Mouse (Mus musculus): ENCODE data around the gene Tubb4a.
"Not testable (repeated sequence)": the region's sequence is repeated elsewhere in the genome, so short reads cannot be mapped to it uniquely, and the experiment has no call there.

Tubb4a gene

DNA sequence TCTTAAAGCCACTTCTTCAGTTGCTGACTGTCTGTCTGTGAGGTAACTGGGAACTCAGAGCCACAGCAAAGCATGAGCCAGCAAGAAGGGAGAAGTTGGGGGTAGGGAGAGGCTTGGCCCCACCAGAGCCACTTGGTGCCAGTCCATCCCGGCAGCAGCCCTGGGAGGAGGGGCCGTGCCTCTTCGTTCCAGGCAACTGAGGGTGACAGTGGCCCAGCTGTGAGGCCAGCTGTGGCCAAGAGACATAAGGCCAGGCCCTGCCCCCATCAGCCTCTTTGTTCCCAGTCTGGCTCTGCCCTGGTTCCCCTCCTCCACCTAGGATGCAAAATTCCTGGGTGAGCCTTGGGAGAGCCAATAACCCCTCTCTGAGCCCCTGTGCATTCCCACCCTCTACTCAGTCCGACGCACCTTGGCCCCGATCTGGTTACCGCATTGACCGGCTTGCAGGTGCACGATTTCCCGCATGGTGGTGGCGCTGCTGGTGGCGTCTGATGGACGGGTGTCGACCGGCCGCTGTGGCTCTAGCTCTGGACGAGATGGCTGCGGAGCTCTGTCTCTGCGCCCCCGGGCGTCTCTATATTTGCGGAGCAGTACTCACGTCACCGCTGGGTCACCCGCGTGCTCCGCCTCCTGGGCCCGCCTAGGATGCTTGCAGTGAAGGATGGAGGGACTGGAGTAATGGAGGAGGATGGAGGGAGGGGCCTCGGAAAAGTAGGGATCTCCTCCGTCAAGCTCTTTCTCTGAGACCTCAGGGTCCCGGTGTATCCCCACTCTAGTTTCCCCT lies at the start of gene Tubb4a:
Tubb4a (minus strand) TSS at position 734 of the 784 bp plus-strand sequence.
- no peak for DNase-seq

DNA sequence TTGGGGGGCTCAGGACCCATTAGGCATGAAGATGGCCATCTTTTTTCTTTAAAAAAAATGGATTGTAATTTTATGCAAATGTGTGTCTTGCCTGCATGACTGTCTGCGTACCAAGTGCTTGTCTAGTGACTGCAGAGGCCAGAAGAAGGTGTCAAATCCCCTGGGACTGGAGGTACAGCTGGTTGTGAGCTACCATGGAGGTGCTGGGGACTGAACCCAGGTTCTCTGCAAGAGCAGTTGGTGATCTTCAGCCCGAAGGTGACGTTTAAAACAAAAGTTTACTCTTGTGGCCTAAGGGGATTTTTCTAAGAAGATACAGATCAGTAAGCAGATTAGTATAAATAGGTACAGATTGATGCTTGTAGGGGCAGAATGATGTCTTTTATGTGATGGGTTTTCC lies 48.1 kb upstream of the Tubb4a start:
- DNase-seq = no peak

DNA sequence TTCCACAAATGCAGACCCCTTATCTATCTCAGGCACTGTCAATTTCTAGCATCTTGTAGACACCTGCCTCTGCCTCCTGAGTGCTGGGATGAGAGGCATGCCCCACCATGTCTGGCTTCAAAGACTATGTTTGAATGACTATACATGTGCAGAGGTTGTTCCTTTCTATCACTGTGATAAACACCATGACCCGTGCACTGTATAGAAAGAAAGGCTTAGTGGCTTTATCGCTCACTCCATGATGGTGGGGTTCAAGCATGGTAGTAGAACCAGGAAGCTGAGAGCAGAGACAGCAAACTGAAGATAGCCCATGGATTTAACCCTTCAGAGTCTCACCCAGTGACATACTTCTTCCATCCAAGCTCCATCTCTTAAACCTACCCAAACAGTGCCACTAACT lies 47.1 kb upstream of the Tubb4a start:
- no peak for DNase-seq

DNA sequence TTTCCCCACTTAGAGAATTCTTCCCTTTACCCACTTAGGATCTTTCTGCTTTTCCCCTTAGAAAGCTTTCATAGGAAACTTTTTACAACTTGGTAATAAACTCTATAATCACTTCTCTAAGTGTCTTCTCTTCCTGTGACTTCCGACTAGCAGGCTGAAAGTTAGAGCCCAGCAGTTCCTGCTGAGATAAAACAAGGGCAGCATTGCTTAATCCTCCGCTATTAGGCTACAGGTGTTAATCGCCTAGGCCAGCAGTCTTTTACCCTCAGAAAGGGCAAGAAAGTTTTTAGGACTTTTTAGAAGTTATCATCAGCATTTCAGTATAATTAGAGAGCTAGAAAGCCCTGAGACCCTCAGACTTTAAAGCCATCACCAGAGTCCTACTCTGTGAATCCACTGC lies 46.4 kb upstream of the Tubb4a start:
- DNase-seq = not testable (repeated sequence)

DNA sequence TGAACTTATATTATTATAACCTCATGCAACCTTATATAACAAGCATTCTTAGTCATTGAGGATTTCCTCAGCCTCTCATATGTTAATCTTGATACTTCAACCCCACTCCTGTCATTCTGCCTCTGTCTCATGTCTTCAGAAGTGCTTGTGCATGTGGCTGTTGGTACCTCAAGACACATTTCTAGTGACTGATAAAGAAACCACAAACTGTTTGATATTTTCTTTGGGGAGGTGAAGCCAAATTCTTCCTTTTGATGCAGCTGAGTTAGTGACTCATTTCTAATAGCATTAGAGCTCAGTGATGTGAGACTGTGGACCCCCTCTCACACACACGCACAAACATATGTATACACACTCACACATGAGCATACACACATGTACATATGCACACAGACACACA lies 44.2 kb upstream of the Tubb4a start:
- no peak for DNase-seq

DNA sequence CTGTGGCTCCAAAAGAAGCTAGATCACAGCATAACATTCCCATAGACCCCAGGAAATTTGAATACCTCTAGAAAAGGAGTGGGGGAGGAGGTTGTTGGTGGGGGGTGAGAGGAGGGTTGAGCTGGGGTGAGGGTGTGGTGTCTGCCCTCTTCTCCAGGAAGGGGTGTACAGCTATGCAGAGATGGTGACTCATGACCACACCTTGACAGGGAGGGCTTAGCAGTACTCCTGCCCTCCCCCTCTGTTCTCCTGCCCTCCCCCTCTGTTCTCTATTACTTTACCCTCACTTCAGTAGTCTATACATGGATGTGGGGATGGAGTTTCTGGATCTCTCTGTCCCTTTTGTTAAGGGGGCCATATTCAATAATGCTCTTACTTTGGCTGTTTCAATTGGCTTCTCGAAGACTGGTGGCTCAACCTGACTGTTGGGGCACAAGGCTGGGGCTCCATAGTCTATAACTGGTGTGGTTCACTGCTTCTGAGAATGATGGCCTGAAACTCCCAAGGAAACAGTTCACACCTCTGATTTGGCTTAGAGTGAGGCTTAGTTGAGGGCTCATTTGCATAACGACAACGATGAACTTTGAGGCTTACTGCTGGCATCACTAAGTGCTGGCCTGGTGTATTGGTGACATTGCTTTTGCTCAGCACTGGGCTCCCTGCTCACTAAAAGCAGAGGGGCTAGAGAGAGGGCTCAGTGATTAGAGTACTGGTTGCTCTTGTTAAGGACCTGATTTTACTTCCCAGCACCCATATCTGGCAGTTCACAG lies 38.5 kb upstream of the Tubb4a start:
- no peak for DNase-seq

DNA sequence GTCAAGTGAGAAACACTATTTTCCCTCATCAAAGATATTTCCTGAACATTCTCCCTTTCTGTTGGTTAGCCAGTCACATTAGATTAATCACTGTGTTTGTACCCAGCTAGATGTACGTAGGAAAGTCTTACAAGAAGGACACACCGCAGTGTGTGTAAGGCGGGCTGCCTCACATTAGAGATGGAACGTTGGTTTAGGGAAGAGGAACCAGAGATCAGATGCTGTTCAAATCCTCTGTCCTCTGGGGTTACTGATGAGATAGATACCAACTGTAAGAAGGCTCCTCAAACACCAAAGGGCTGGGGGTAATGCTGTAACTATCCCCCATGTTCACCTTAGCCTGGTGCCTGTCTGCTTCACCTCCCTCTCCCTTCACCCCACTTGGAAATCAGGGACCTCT lies 37.2 kb upstream of the Tubb4a start:
- DNase-seq = no peak

DNA sequence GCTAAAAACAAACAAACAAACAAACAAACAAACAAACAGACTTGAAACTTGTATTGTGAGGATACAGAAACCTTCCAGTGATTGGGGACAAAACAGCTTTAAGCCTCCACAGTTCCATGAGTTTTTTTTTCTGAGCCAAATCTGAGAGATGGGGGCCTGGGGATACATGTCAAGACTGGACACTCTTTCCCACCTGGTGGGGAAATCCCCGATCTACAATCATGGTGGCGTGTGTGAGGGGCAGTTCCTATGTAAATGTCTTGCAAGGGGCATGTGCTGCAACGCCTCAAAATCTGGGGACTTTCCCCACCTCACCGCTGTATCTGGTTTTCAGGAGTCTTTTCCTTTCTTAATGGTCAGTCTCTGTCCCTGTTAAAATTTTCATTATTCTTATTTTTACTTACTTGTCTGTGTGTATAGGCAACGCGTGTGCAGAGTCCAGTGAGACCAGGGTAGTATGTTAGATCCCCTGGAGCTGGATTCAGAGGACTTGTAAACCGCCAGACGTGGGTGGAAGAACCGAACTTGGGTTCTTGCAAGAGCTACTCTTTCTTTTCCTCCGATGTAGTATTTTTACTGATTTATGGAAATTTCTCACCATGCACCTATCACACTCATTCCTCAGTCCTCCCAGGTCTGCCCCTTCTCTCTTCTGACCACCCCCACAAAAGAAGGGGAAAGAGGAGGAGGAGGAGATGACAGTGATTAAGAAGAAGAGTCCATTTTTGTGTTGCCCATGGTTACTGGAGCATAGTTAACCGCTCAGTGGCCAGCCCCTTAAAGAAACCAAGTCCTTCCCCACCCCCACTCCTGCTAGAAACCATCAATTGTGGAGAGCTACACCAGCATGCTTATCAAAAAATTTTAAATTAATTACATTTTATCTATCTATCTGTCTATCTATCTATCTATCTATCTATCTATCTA lies 35.9 kb upstream of the Tubb4a start:
- no peak for DNase-seq

DNA sequence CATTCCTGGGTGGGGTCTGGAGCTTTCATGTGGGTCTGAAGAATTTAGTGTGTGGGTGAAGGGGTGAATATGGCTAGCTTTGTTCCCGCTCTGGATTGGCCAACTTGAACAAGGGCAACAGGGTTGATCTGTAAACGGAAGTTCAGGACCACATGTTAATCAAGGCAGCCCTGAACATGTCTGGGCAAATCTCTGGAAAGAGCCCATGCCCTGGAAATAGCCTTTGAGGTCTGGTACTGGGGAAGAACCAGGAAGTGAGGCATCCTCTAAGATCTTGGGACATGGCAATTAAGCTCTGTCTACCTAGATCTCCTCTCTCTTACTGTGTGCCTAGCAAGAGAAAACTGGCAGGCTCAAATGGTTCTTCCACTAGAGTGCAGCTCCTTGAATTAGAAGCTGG lies 34.3 kb upstream of the Tubb4a start:
- no peak for DNase-seq

DNA sequence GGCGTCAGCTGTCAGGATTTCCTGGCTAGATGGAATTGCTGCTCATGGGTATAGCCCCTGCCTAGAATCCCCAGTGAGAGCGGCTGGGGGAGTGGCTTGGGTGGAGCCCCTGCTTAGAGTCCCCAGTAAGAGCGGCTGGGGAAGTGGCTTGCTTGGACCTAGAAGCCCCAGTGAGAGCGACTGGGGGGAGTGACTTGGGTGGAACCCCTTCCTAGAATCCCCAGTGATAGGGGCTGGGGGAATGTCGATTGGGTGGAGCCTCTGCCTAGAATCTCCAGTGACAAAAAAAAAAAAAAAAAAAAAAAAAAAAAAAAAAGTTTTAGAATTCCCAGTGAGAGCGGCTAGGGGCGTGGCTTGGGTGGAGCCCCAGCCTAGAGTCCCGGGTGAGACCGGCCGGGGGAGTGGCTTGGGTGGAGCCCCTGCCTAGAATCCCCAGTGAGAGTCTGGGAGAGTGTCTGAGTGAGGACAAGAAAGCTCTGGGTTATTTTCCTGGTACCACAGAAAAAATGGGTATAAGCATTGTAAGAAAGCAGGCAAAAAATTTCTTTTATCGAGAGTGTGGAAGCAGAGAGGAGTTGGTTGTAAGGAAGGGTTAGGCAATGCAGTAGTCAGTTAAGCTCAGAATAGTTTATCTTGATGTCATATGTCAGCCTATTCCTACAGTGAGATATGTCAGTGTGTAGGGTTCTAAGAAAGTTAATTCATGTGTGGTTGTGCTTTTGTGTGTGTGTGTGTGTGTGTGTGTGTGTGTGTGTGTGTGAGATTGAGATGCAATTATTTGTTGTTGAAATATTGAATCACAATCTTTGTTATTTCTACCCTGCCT lies 31.2 kb upstream of the Tubb4a start:
- no peak for DNase-seq

DNA sequence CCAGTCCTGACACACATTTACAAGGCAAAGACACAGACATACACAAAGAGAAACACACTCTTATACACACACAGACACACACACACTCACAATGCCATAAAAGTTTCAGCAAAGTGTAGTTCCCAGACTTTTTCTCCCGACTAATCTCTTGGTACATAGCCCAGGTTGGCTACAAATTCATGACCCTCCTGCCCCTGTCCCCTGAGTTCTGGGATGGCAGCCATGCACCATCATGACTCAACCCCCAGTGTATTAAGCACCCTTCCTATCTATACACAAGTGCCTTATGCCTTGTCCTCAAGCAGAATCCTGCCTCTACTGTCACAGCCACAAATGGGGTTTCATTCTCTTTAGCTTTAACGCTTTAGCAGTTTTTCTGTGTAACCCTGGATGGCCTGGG lies 29.2 kb upstream of the Tubb4a start:
- no peak for DNase-seq

DNA sequence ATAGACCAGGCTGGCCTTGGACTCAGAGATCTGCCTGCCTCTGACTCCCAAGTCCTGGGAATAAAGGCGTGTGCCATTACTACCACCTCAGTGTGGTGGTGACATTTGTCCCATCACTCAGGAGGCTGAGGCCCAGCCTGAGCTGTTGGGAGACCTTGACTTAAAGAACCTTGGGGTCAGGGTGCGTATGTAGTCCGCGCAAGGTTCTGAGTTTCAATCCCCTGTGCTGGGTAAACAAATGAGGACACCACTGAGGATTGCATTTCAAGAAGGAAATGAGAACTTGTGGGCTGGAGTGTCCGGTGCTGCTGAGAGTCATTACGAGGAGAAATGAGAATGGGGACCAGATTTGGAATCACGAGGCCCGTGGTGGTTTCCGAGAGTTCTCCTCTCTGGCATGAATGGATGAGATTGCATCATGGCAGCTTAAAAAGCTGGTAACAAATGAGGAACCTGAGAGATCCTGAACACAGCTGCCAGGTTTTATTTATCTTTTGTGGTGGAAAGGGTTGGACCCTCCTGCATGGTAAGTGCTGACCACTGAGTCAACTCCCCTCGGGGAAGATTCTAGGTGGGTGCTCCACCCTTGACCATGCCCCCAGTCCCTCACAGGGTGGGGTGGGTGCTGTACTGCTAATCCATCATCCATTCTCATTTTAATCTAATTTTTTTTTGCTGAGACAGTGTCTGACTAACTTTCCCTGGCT lies 25.3 kb upstream of the Tubb4a start:
- no peak for DNase-seq

DNA sequence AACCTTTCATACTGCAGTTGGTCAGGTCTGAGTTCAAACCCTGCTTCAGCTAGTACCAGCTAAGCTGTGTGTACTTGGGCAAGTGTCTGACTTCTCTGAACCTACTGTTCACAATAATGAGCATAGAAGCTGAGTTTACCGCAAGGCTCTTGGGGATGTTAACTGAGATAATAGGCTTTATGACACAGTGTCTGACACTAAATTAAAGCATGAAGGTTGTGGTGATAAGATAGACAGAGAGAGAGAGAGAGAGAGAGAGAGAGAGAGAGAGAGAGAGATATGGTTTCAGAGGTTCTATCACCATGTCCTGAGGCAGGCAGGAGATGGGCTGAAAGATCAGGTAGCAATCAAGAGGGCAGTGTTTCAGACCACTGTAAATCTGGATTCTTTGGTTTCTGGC lies 22.4 kb upstream of the Tubb4a start:
- DNase-seq = no peak

DNA sequence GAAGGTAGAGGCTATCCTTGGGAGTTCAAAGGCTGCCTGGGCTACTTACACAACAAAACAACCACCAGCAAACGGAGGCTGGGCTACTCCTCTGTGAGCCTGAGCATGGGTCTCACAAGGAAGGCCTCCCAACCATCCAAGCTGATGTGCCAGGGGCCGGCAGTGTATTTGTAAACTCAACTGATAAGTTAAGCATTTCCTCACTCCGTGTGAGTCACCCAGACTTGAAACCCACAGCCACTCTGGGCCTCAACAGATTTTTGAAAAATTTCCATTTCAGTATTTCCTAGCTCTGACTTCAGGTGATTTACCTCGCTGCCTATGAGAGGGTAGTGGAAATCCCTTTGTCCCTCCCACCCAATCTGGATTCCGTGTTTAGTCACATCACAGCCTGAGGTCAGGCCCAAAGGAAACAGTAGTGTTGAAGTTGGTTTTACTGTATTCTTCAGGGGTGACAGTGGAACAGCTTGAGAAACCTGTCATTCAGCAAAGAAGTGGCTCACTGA lies 21.1 kb upstream of the Tubb4a start:
- no peak for DNase-seq

DNA sequence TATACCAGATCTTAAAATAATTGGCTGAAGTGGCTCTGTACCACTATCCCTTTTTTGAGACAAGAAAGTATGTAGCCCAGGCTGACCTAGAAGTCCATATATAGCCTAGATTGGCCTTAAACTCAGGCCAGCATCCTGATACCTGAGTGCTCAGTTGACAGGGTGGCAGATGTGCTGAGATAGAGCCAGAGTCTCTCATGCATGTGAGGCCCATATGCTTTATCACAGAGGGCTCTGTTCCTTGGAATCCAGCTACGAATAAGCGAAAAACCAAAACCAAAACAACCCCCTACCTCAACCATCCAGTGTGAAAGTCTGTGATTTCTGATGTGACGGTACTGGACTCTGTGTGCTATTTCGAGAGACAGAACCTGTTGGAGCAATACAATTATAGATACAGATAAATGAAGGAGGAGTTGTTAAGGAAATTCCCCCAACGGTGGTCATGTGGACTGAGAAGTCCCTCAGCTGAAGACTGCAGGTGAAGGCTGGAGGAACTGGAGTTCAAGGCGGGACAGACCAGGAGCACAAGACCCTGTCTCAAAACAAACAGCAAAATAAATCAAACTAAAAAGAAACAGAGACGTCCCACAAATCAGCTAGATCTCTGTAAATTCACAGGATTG lies 20.6 kb upstream of the Tubb4a start:
- DNase-seq = no peak

DNA sequence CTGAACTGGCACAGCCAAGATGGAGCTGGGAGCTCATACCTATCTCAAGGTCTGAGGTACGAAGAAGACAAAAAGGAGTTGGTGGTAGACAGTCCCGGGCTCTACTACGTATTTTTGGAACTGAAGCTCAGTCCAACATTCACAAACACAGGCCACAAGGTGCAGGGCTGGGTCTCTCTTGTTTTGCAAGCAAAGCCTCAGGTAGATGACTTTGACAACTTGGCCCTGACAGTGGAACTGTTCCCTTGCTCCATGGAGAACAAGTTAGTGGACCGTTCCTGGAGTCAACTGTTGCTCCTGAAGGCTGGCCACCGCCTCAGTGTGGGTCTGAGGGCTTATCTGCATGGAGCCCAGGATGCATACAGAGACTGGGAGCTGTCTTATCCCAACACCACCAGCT lies 19.5 kb upstream of the Tubb4a start:
- no peak for DNase-seq

DNA sequence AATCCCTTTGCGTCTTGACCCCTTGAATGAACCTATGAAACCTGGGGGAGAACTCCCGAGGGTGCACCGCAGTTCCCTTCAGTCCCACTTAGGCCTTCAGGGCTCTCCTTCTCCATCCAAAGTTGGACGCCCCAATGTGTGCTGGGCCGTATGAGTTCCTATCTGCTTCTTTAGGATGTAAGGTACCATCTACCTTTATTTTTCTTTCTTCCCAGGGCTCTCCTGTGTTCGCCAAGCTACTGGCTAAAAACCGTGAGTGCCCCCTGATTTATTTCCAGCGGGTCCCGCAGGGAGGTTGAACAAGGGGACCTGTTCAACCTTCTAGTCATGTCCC lies 18.4 kb upstream of the Tubb4a start:
- no peak for DNase-seq

DNA sequence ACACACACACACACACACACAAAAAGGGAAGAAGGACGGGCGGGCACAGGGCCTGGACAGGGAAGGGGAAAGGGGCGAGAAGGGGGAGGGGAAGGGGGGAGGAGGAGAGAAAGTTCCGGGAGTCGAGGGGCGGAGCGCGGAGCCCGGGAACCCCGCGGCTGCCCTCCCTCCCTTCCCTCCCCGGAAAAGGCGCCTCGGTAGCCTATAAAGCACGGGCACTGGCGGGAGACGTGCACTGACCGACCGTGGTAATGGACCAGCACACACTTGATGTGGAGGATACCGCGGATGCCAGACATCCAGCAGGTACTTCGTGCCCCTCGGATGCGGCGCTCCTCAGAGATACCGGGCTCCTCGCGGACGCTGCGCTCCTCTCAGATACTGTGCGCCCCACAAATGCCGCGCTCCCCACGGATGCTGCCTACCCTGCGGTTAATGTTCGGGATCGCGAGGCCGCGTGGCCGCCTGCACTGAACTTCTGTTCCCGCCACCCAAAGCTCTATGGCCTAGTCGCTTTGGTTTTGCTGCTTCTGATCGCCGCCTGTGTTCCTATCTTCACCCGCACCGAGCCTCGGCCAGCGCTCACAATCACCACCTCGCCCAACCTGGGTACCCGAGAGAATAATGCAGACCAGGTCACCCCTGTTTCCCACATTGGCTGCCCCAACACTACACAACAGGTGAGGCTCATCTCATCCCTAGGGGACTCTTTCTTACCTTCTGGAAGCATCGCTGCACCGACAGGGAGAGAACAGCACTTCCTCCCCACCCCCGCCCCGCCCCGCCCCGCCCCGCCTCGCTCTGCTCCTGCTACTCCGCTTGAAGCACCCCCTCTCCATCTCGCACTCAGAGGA lies 17.8 kb upstream of the Tubb4a start, which contains the start of gene Tnfsf9:
Tnfsf9 (plus strand) TSS at position 145 of the 854 bp plus-strand sequence.
- DNase-seq = no peak

DNA sequence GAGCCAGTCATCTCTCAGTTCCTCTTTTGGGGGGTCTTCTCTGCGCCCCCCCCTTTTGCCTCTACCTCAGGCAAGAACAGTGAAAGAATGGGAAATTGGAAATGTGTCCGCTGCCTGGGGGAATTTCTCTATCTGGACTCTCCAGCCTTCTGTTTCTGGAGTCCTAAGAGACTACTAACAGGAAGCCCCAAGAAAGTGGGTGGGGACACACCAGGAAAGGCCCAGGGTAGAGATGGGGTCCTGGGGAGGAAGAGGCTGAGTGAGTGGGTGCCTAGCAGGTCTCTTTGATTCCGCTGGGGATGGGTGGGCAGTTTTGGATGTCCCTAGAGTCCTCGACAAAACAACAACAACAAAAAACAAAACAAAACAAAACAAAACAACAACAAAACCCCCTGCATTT lies 16.9 kb upstream of the Tubb4a start:
- no peak for DNase-seq

DNA sequence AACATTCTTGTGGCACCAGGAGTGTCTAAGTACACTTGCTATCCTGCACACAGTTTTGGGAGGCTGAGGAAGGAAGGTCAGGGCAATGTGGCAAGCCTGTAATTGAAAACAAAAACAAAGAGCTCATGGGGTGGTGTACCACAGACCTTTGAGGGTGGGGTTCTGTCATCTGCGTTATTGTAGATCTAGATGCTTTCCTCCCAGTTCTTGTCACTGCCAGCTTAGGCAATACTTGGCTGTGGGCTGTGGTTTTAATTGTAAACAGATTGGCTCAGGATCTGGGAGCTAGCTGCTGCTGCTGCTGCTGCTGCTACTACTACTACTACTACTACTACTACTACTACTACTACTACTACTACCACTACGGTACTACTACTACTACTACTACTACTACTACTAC lies 14.7 kb upstream of the Tubb4a start:
- no peak for DNase-seq
